Mouse (Mus musculus): ENCODE results near the gene Vmn1r219.
"Not testable (repeated sequence)": the region's sequence is repeated elsewhere in the genome, so short reads cannot be mapped to it uniquely, and the experiment has no call there.

The Vmn1r219 gene

GRCm38 (mm10) chr13:23159012-23159411 is at the start of gene Vmn1r219:
TSS of gene Vmn1r219 (plus strand) at chr13:23159312.
- in situ Hi-C loops (cut with MboI; ENCODE audit: low pct_unique_long_range_greater_than_20kb in 1 of 2, low sequenced_read_pairs in 2 of 2, unreplicated experiment in 1 of 2), result no loop called here

GRCm38 (mm10) chr13:23118126-23118525 is 41.0 kb upstream of the Vmn1r219 start, which contains the start of gene Vmn1r217:
TSS of gene Vmn1r217 (minus strand) at chr13:23118226.
- in situ Hi-C loops (cut with MboI; ENCODE audit: low pct_unique_long_range_greater_than_20kb in 1 of 2, low sequenced_read_pairs in 2 of 2, unreplicated experiment in 1 of 2), result not testable (repeated sequence)

DNA sequence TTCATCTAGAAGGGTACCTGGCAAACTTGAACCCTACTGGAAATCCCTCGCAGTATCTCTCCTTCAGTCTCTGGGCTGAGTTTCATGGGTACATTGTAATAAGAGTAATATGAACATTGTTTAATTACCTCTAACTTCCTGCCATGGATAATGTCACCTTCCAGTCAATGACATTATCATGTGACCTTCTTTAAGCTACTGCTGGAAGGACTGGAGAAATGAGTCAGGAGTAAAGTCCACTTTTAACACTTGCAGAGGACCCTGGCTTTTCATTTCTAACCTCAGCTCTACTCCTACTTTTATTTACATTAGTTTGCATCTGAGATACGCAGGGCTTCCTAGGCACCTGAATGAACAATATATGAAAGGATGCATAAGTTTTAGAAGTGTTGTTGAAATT is 38.5 kb upstream of the Vmn1r219 start:
- in situ Hi-C loops (cut with MboI; ENCODE audit: low pct_unique_long_range_greater_than_20kb in 1 of 2, low sequenced_read_pairs in 2 of 2, unreplicated experiment in 1 of 2), result no loop called here

DNA sequence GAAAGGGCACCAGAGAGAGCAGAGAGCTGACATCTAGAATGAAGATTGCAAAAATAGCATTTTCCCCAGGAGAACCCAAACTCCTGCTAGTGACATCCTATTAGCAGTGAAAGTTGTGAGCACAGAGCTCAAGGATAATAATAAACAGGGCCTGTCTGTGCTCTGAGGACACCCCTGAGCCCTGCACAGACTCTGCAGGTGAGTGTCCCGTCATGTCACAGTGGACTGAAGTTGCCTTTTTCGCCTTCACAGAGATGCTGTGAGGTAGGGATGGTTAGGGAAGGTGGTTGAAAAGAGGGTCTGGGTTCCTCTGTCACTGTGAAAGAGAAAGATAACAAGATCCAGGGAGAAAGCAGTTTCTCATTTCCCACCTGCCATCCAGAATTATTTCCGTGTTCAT is 26.0 kb upstream of the Vmn1r219 start, which contains the start of gene Vmn1r218:
Vmn1r218 (plus strand) TSS at position 57 of the 400 bp plus-strand sequence.
- in situ Hi-C loops (cut with MboI; ENCODE audit: low pct_unique_long_range_greater_than_20kb in 1 of 2, low sequenced_read_pairs in 2 of 2, unreplicated experiment in 1 of 2), result no loop called here

- in situ Hi-C loops (cut with MboI; ENCODE audit: low pct_unique_long_range_greater_than_20kb in 1 of 2, low sequenced_read_pairs in 2 of 2, unreplicated experiment in 1 of 2), result no loop called here
Measured at GRCm38 (mm10) chr13:23133501-23133900, 25.6 kb upstream of the Vmn1r219 start.

DNA sequence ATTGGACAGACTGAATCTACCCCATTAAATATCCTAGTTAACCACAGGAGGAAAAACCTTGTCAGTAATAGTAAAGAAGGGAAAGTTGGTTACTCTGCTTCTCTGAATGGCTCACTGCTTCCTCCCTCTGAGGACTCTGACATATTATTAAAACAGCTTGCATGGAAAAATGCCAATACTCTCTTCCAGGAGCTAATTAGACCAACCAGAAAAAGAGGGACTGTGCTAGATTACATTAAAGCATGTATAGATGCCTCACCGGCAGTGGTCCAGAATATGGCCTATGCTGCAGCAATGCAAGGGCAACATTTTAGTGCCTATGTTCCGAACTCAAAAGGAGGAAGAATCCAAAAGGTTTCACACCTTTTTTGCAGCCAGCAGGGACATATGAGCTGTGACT is 20.2 kb upstream of the Vmn1r219 start:
- in situ Hi-C loops (cut with MboI; ENCODE audit: low pct_unique_long_range_greater_than_20kb in 1 of 2, low sequenced_read_pairs in 2 of 2, unreplicated experiment in 1 of 2), result no loop called here

GRCm38 (mm10) chr13:23157848-23158247 is 1.3 kb upstream of the Vmn1r219 start:
- in situ Hi-C loops (cut with MboI; ENCODE audit: low pct_unique_long_range_greater_than_20kb in 1 of 2, low sequenced_read_pairs in 2 of 2, unreplicated experiment in 1 of 2), result no loop called here

DNA sequence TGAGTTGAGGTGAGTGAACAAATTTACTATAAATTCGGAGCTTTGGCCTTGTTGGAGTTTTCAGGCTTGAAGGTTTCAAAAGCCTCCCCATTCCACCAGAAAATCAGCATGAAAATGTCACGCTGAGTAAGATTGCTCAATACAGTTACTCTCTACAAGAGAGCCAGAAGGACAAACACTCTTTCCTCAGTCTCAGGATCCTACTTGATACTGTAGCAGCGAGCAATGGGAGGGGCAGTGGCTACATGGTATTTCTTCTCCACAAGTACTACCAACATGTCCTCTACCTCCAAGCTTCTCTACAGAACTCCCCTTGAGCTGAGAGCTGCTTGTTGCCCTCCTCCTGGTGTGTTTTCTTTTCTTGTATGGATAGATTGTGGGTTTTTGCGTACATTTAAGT is 7.4 kb downstream of the Vmn1r219 start:
- in situ Hi-C loops (cut with MboI; ENCODE audit: low pct_unique_long_range_greater_than_20kb in 1 of 2, low sequenced_read_pairs in 2 of 2, unreplicated experiment in 1 of 2), result not testable (repeated sequence)

DNA sequence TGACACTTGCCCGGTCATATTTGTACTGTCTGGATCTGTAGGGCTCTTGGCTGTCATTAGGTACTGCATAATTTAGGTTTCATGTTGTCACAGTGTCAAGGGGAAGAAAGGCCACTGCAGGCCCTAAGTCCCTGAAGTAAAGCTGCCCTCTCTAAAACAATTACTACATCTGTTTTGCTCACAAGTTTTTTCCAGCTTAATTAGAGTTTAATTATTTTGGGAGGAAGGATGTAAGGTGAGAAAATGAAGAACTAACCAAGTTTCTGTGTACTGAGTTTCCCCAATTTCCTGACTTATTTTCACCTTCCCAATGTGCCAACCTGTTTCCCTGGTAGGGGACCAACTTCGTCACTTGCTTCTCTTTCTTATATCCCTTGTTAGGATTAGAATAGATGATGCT is 28.8 kb downstream of the Vmn1r219 start, which contains the start of gene Vmn1r220:
Vmn1r220 (minus strand) TSS at position 101 of the 400 bp plus-strand sequence.
- in situ Hi-C loops (cut with MboI; ENCODE audit: low pct_unique_long_range_greater_than_20kb in 1 of 2, low sequenced_read_pairs in 2 of 2, unreplicated experiment in 1 of 2), result no loop called here

- in situ Hi-C loops (cut with MboI; ENCODE audit: low pct_unique_long_range_greater_than_20kb in 1 of 2, low sequenced_read_pairs in 2 of 2, unreplicated experiment in 1 of 2), result not testable (repeated sequence)
Measured at GRCm38 (mm10) chr13:23203885-23204284, 44.8 kb downstream of the Vmn1r219 start.

DNA sequence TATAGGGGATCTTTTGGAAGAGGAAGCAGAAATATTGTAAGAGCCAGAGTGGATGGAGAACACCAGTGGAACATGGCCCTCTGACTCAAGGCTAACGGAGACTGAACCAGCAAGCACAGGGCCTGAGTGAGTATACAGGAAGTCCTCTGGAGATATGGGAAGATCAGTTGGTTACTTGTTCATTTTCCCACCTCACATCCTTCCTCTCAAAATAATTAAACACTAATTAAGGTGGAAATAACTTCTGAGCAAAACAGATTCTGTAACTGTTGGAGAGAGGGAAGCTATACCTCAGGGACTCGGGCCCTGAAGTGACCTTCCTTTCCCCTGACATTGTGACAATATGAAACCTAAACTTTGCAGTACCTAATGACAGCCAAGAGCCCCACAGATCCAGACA is 54.7 kb downstream of the Vmn1r219 start, which contains the start of gene Vmn1r221:
Vmn1r221 (plus strand) TSS at position 301 of the 400 bp plus-strand sequence.
- in situ Hi-C loops (cut with MboI; ENCODE audit: low pct_unique_long_range_greater_than_20kb in 1 of 2, low sequenced_read_pairs in 2 of 2, unreplicated experiment in 1 of 2), result not testable (repeated sequence)

Measured in mouse embryonic stem cell (cell line).